Mouse (Mus musculus) liver, embryonic 13.5 days (tissue): ENCODE measurements around the gene Lpar1. TPM values are rescaled to one million over a fixed set of nuclear protein-coding genes. Genes with fewer than 3 reads are reported as not detected.

Experiments used
- ATAC-seq: fragments of 200-750 bp; cut with Nextera tagmentation; 2 replicates; pipeline ENCODE4 v1.8.0; 2017; ENCODE audit warnings: low read depth, mild to moderate bottlenecking, moderate number of reproducible peaks, moderate library complexity
- DNase-seq: peaks from one replicate; pipeline ENCODE4 v3.0.0; 2022
- H3K27ac ChIP-seq: fragments of 300-500 bp; sonication (generic); 2 replicates; pipeline ENCODE4 v1.5.1; 2015; ENCODE audit warnings: moderate library complexity, mild to moderate bottlenecking, inconsistent platforms
- H3K27me3 ChIP-seq: fragments of 300-500 bp; sonication (generic); 2 replicates; pipeline ENCODE4 v1.6.1; 2015; ENCODE audit warnings: mild to moderate bottlenecking, inconsistent platforms
- H3K36me3 ChIP-seq: fragments of 300-500 bp; sonication (generic); 2 replicates; pipeline ENCODE4 v1.6.1; 2015; ENCODE audit warnings: mild to moderate bottlenecking, inconsistent platforms
- H3K4me1 ChIP-seq: fragments of 300-500 bp; sonication (generic); replicated peaks from 2 replicates; pipeline ENCODE4 v1.6.1; 2015; ENCODE audit warnings: inconsistent platforms
- H3K4me2 ChIP-seq: fragments of 300-500 bp; sonication (generic); 2 replicates; pipeline ENCODE4 v1.6.1; 2015; ENCODE audit warnings: inconsistent platforms, mild to moderate bottlenecking, moderate library complexity
- H3K4me3 ChIP-seq: fragments of 300-500 bp; sonication (generic); replicated peaks from 2 replicates; pipeline ENCODE4 v1.5.1; 2015; ENCODE audit warnings: mild to moderate bottlenecking, inconsistent platforms
- H3K9ac ChIP-seq: fragments of 300-500 bp; sonication (generic); 2 replicates; pipeline ENCODE4 v1.6.1; 2015; ENCODE audit warnings: mild to moderate bottlenecking, inconsistent platforms
- H3K9me3 ChIP-seq: fragments of 300-500 bp; sonication (generic); replicated peaks from 2 replicates; pipeline ENCODE4 v1.6.1; 2016; ENCODE audit warnings: inconsistent platforms
- WGBS: fragments of 180-500 bp; shearing (Covaris S2); methylation state at CpG from one replicate; pipeline ENCODE4 v1.1.7; 2015; ENCODE audit not compliant: insufficient replicate concordance; 5-methylcytosine and 5-hydroxymethylcytosine counted together
- polyA plus RNA-seq: library from polyadenylated mRNA; unstranded; fragments of >200 nt; fragmentation: Nextera tagmentation; extraction: Ambion mirVana; gene quantifications from 2 replicates; pipeline ENCODE4 v1.2.1, GENCODE M21; 2015

Gene Lpar1
- polyA plus RNA-seq, 1 experiment from 2014 or later = 4.5 TPM

- Histone ChIP-seq H3K4me2 (no peak overlapping the region), H3K4me3 (no peak overlapping the region), H3K4me1 (no peaks in the 10 kb centered on the region), H3K27ac (no peak overlapping the region), H3K36me3 (no peaks in the 10 kb centered on the region), H3K9ac (no peak overlapping the region), H3K27me3 (no peaks in the 10 kb centered on the region), H3K9me3 (no peaks in the 10 kb centered on the region)
- ATAC-seq (no peak), DNase-seq (no peak)
- 73% methylated on average over 2 of the region's 2 CpGs for WGBS
Observed at GRCm38 (mm10) chr4:58504250-58504649, 49.4 kb downstream of the Lpar1 start.

GRCm38 (mm10) chr4:58501012-58501777 is 52.5 kb downstream of the Lpar1 start:
- ATAC-seq (no peak), DNase-seq (no peak)
- Histone ChIP-seq H3K4me1 (no peaks in the 10 kb centered on the region), H3K27ac (no peak overlapping the region), H3K27me3 (no peaks in the 10 kb centered on the region), H3K4me2 (no peak overlapping the region), H3K9ac (no peak overlapping the region), H3K4me3 (no peak overlapping the region), H3K36me3 (no peaks in the 10 kb centered on the region), H3K9me3 (no peaks in the 10 kb centered on the region)
- 76% methylated on average over 21 of the region's 21 CpGs for WGBS

GRCm38 (mm10) chr4:58499831-58500230 is 53.9 kb downstream of the Lpar1 start:
- Histone ChIP-seq H3K4me3 (no peak overlapping the region), H3K9ac (no peak overlapping the region), H3K4me1 (no peaks in the 10 kb centered on the region), H3K27me3 (no peaks in the 10 kb centered on the region), H3K9me3 (no peaks in the 10 kb centered on the region), H3K4me2 (no peak overlapping the region), H3K27ac (no peak overlapping the region), H3K36me3 (no peaks in the 10 kb centered on the region)
- DNase-seq (no peak), ATAC-seq (no peak)
- WGBS = 54% methylated on average over 3 of the region's 3 CpGs

- no peaks in the 10 kb centered on the region for H3K9me3 ChIP-seq
- ATAC-seq = no peak
- H3K4me3 ChIP-seq = no peak overlapping the region
- no peaks in the 10 kb centered on the region for H3K27me3 ChIP-seq
- H3K27ac ChIP-seq = no peak overlapping the region
- H3K4me2 ChIP-seq = no peak overlapping the region
- no peaks in the 10 kb centered on the region for H3K4me1 ChIP-seq
- H3K9ac ChIP-seq = no peak overlapping the region
- DNase-seq = no peak
- no peaks in the 10 kb centered on the region for H3K36me3 ChIP-seq
- 54% methylated on average over 3 of the region's 3 CpGs for WGBS
Observed at GRCm38 (mm10) chr4:58499241-58499640, 54.5 kb downstream of the Lpar1 start.

GRCm38 (mm10) chr4:58498734-58499133 is 55.0 kb downstream of the Lpar1 start:
- no peak overlapping the region for H3K9ac ChIP-seq

GRCm38 (mm10) chr4:58497284-58497683 is 56.4 kb downstream of the Lpar1 start:
- no peak overlapping the region for H3K27ac ChIP-seq
- no peaks in the 10 kb centered on the region for H3K36me3 ChIP-seq
- ATAC-seq = no peak
- DNase-seq = no peak
- no peak overlapping the region for H3K4me3 ChIP-seq
- no peak overlapping the region for H3K9ac ChIP-seq
- no peaks in the 10 kb centered on the region for H3K27me3 ChIP-seq
- H3K4me2 ChIP-seq = no peak overlapping the region
- 81% methylated on average over 4 of the region's 4 CpGs for WGBS
- no peaks in the 10 kb centered on the region for H3K9me3 ChIP-seq
- H3K4me1 ChIP-seq = no peaks in the 10 kb centered on the region

More at GRCm38 (mm10) chr4:58498734-58499133, 55.0 kb downstream of the Lpar1 start:
- H3K36me3 ChIP-seq = no peaks in the 10 kb centered on the region
- H3K4me2 ChIP-seq = no peak overlapping the region
- H3K27ac ChIP-seq = no peak overlapping the region
- no peak overlapping the region for H3K4me3 ChIP-seq
- WGBS = 55% methylated on average over 6 of the region's 6 CpGs
- ATAC-seq (no peak), DNase-seq (no peak)
- no peaks in the 10 kb centered on the region for H3K27me3 ChIP-seq
- H3K9me3 ChIP-seq = no peaks in the 10 kb centered on the region
- H3K4me1 ChIP-seq = no peaks in the 10 kb centered on the region

GRCm38 (mm10) chr4:58496743-58497142 is 57.0 kb downstream of the Lpar1 start:
- H3K9me3 ChIP-seq = no peaks in the 10 kb centered on the region

GRCm38 (mm10) chr4:58491742-58492141 is 62.0 kb downstream of the Lpar1 start:
- H3K4me2 ChIP-seq = no peak overlapping the region
- H3K9ac ChIP-seq = no peak overlapping the region
- ATAC-seq = no peak
- H3K4me1 ChIP-seq = no peaks in the 10 kb centered on the region
- no peak overlapping the region for H3K27ac ChIP-seq
- no peaks in the 10 kb centered on the region for H3K36me3 ChIP-seq
- DNase-seq = no peak
- no peaks in the 10 kb centered on the region for H3K27me3 ChIP-seq
- no peak overlapping the region for H3K4me3 ChIP-seq
- WGBS = 68% methylated on average over 3 of the region's 3 CpGs
- H3K9me3 ChIP-seq = no peaks in the 10 kb centered on the region

More at GRCm38 (mm10) chr4:58496743-58497142, 57.0 kb downstream of the Lpar1 start:
- DNase-seq = no peak
- Histone ChIP-seq H3K36me3 (no peaks in the 10 kb centered on the region), H3K4me2 (no peak overlapping the region), H3K27ac (no peak overlapping the region), H3K4me1 (no peaks in the 10 kb centered on the region), H3K9ac (no peak overlapping the region), H3K27me3 (no peaks in the 10 kb centered on the region), H3K4me3 (no peak overlapping the region)
- 67% methylated on average over 8 of the region's 8 CpGs for WGBS
- no peak for ATAC-seq

- DNase-seq (no peak), ATAC-seq (no peak)
- Histone ChIP-seq H3K36me3 (no peaks in the 10 kb centered on the region), H3K4me1 (no peaks in the 10 kb centered on the region), H3K4me3 (no peak overlapping the region), H3K9ac (no peak overlapping the region), H3K4me2 (no peak overlapping the region), H3K27me3 (no peaks in the 10 kb centered on the region), H3K9me3 (no peaks in the 10 kb centered on the region), H3K27ac (no peak overlapping the region)
- 62% methylated on average over 4 of the region's 4 CpGs for WGBS
Observed at GRCm38 (mm10) chr4:58490374-58490773, 63.3 kb downstream of the Lpar1 start.

- H3K9ac ChIP-seq = no peak overlapping the region
- H3K9me3 ChIP-seq = no peaks in the 10 kb centered on the region
- H3K4me3 ChIP-seq = no peak overlapping the region
- 79% methylated on average over 1 of the region's 1 CpGs for WGBS
- H3K27ac ChIP-seq = no peak overlapping the region
- DNase-seq = no peak
- H3K4me1 ChIP-seq = no peaks in the 10 kb centered on the region
- H3K4me2 ChIP-seq = no peak overlapping the region
- no peaks in the 10 kb centered on the region for H3K27me3 ChIP-seq
- H3K36me3 ChIP-seq = no peaks in the 10 kb centered on the region
- no peak for ATAC-seq
Observed at GRCm38 (mm10) chr4:58478564-58478963, 75.1 kb downstream of the Lpar1 start.

- no peak overlapping the region for H3K27ac ChIP-seq
- H3K36me3 ChIP-seq = no peaks in the 10 kb centered on the region
- no peaks in the 10 kb centered on the region for H3K9me3 ChIP-seq
- H3K4me3 ChIP-seq = no peak overlapping the region
- DNase-seq (no peak), ATAC-seq (no peak)
- 62% methylated on average over 8 of the region's 8 CpGs for WGBS
- H3K27me3 ChIP-seq = no peaks in the 10 kb centered on the region
- H3K9ac ChIP-seq = no peak overlapping the region
- no peak overlapping the region for H3K4me2 ChIP-seq
- no peaks in the 10 kb centered on the region for H3K4me1 ChIP-seq
Observed at GRCm38 (mm10) chr4:58477691-58478090, 76.0 kb downstream of the Lpar1 start.

GRCm38 (mm10) chr4:58471203-58471910 is 82.3 kb downstream of the Lpar1 start:
- WGBS = 50% methylated on average over 4 of the region's 4 CpGs
- H3K9me3 ChIP-seq = no peaks in the 10 kb centered on the region
- H3K9ac ChIP-seq = no peak overlapping the region
- DNase-seq (no peak), ATAC-seq (no peak)
- no peak overlapping the region for H3K4me3 ChIP-seq
- no peaks in the 10 kb centered on the region for H3K27me3 ChIP-seq
- no peak overlapping the region for H3K4me2 ChIP-seq
- H3K36me3 ChIP-seq = no peaks in the 10 kb centered on the region
- H3K27ac ChIP-seq = no peak overlapping the region
- H3K4me1 ChIP-seq = no peaks in the 10 kb centered on the region
